Mouse (Mus musculus): ENCODE results near the gene Vmp1.

The Vmp1 gene

GRCm38 (mm10) chr11:86683395-86684125 lies at the start of gene Vmp1, which contains the start of gene Ptrh2:
Gene Vmp1 (minus strand): TSS chr11:86683836.
Gene Ptrh2 (plus strand): TSS chr11:86683985.
- in situ Hi-C loops (cut with MboI, MseI): no loop called here

GRCm38 (mm10) chr11:86731443-86731842 lies 47.8 kb upstream of the Vmp1 start:
- in situ Hi-C loops (cut with MboI, MseI): no loop called here

GRCm38 (mm10) chr11:86725607-86726006 lies 42.0 kb upstream of the Vmp1 start:
- in situ Hi-C loops (cut with MboI, MseI): no loop called here

DNA sequence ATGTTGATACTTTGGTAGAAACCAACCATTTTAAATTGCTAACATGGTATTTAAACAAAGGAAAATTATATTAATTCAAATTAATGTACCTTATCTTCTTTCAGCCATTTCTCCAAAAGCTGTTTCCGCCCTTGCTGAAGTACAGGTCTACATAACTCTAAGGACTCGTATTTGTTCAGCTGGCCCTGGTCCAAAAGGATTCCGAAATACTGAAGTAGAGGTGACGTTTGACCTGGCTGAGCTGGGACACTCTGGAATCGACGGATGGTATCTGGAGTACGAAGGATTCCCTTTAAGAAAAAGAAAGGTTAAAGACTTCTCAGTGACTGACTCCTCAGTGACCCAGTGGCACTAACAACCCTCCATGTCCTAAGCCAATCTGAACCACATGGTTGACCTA lies 41.3 kb upstream of the Vmp1 start:
- in situ Hi-C loops (cut with MboI, MseI): no loop called here

DNA sequence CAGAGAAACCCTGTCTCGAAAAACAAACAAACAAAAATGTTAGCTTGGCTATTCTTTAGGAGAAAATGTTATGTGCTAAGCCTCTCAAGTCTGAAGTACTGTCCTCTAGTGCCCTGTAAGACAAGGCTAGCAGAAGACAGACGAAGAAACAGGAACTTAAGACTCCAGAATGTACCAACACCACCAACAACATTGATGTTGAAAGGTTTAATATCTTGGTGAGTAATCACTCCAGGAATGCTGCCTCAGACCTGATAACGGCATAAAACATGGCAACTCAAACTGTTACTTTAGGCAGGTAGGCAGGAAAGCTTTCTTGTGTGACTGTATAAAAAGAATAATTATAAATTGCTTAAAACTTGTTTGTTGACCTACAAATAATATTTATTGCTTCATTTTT lies 40.4 kb upstream of the Vmp1 start:
- in situ Hi-C loops (cut with MboI, MseI): no loop called here

GRCm38 (mm10) chr11:86719390-86719789 lies 35.8 kb upstream of the Vmp1 start:
- in situ Hi-C loops (cut with MboI, MseI): loop anchor here (10.0 kb wide), 1 partner anchor 365 kb away; the partner anchor contains the start of gene Smg8

DNA sequence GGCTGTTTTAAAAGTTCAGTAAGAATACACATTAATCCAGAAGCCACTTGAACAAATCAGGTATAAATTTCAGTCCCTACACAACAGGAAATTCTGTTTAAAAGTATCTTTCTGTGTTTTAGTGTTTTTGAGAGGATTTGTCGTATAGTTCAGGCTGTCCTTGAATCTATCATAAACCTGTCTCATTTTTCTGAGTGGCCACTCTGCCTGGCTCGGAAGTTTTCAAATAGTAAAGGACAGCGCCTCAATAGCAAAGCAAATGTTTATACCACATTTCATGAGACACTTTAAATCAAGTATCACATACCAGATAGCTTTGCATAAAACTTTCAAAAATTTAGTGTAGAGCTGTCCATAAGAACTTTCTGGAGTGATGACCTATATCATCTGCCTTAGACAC lies 34.7 kb upstream of the Vmp1 start:
- in situ Hi-C loops (cut with MboI, MseI): loop anchor here (10.0 kb wide), 1 partner anchor 366 kb away; the partner anchor contains the start of gene Smg8

DNA sequence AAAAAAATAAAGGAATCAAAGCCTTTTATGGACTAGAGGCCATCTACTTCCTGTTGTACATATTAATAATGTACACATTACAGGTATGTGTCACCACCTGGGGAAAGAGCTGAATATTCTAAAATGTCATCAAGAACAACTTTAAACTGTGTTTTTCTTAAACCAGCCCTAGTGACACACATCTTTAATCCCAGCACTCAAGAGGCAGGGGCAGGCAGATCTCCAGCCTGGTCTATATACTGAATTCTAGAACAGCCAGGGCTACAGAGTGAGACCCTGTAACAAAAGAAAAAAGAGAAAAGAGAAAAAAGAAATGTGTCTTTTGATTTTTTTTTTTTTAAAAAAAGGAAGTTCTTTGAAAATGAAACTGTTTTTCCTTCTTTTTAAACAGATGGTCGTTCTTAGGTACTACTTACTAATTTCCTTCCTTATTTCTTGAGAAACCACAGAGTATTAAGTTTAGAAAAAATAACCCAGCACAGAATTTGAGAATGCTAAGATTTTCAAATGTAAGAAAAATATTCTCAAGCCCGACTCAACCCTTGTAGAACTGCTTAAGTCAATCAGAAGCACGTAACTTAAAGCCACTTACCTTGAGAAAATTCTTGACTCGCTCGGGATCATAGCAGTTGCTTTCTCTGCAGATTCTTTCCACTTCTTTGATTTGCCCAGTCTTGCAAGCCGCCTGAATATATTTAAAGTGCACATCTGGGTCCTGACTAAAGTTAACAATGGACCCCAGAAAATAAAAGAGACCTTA lies 33.9 kb upstream of the Vmp1 start:
- in situ Hi-C loops (cut with MboI, MseI): loop anchor here (10.0 kb wide), 1 partner anchor 367 kb away; the partner anchor contains the start of gene Smg8

DNA sequence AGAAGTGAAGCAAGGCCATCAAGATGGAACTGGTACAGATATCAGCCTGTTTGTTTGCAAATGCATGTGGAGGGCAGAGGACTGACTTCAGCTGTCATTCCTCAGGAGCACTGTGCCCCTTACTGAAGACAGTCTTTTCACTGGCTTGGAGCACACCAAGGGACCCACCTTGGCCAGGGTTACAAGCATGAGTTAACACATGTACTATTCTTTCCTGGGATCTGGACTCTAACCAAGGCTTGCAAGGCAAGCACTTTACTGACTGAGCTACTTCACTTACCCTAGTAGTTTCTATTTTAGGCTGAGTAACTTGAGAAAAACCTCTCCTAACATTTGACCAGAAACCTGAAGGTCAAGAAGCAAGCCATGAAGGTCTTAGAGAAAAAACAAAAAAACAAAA lies 31.0 kb upstream of the Vmp1 start:
- in situ Hi-C loops (cut with MboI, MseI): loop anchor here (10.0 kb wide), 1 partner anchor 370 kb away; the partner anchor contains the start of gene Smg8

- in situ Hi-C loops (cut with MboI, MseI): no loop called here
Measured at GRCm38 (mm10) chr11:86701151-86701550, 17.5 kb upstream of the Vmp1 start.

DNA sequence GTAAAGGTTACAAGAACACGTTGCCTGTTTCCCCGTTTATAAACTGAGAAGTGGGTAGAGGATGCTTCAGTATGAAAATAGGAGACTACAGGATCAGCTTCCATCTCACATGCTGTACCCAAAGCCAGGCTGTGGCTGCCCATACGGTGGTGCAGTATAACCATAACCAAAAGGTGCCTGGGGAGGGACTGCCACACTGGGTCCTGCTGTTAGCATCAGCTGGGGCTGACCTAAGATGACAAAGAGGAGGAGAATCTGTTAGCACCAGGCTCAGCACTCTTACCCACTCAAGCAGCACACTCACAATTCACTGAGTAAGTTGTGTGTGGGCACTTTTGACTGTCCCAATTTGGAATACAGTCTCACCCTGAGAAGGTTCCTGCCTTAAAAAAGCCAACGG lies 11.8 kb upstream of the Vmp1 start:
- in situ Hi-C loops (cut with MboI, MseI): no loop called here

DNA sequence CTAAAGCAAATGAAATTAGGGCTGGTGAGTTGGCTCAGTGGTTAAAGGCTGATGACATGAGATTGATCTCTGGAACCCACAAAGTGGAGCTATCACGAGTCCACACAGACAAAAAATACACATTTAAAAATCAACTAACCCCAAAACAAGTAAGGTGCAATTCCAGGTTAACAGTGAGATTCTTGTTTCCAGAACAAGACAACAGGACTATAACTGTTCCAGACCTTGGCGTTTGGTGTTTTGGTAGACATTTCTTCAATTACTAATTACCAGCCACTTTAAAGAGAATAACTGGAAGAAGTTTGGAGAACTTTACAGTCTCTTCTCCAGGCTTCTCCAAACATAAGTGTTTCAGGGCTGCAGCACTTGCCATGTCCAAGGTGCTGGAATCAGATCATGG lies 8.9 kb upstream of the Vmp1 start:
- in situ Hi-C loops (cut with MboI, MseI): no loop called here

DNA sequence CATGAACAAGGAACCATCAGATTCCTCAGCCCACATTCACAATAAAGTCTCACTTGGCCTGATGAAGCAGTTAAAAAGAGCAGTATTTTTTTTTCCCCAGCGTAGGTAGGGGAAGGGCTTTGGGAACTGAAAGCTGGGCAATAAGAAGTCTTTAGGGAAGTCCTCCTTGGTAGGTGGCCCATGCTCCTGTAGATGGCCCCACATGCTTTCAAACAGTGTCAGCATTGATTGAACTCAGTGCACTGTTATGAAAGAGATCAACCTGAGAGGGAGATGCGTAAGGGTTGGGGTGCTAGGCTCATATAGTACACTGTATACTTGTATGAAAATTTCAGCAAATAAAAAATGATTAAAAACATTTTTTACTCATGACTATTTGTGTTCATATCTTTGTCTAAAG lies 8.3 kb upstream of the Vmp1 start:
- in situ Hi-C loops (cut with MboI, MseI): no loop called here

GRCm38 (mm10) chr11:86691482-86691881 lies 7.8 kb upstream of the Vmp1 start:
- in situ Hi-C loops (cut with MboI, MseI): no loop called here

DNA sequence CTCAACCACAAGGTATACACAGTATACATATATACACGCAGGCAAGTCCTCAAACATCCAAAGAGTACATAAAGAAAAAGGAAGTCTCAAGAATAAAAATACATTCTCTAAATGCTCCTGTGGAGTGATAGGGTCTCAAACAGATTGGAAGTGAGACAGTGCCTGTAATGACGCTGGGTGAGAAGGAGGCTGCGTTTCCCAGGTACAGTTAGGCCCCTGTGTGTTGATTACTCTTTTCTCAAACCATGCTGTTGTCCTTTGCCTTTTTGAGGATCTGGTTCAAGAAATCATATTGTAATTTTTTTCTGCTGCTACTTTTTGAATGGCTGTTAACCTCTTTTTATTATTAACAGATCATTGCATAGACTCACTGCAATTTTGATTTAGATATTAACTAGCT lies 6.7 kb upstream of the Vmp1 start:
- in situ Hi-C loops (cut with MboI, MseI): no loop called here

- in situ Hi-C loops (cut with MboI, MseI): no loop called here
Measured at GRCm38 (mm10) chr11:86685366-86685765, 1.7 kb upstream of the Vmp1 start.

GRCm38 (mm10) chr11:86684126-86685012 lies 733 bp upstream of the Vmp1 start:
- in situ Hi-C loops (cut with MboI, MseI): no loop called here

DNA sequence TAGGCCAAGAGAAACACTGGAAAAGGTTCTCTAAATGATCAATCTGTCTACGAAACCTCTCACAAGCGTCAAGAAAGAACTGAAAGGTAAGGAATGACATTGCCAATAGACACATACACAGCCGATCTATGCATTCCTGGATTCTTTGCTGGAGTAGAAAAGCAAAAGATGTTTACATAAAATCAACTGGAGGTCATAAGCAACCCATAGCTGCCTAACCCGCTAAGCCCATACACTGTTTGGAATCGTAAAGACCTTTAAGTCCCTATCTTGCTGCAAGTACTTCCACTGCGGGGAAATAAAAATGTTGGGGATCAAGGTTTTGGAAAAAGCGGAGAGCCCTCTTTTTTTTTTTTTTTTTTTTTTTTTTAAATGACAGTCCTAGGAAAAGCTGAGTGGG lies 775 bp downstream of the Vmp1 start:
- in situ Hi-C loops (cut with MboI, MseI): no loop called here

- in situ Hi-C loops (cut with MboI, MseI): no loop called here
Measured at GRCm38 (mm10) chr11:86681423-86681822, 2.2 kb downstream of the Vmp1 start.

GRCm38 (mm10) chr11:86680729-86681128 lies 2.9 kb downstream of the Vmp1 start:
- in situ Hi-C loops (cut with MboI, MseI): no loop called here

- in situ Hi-C loops (cut with MboI, MseI): no loop called here
Measured at GRCm38 (mm10) chr11:86678957-86679356, 4.7 kb downstream of the Vmp1 start.

DNA sequence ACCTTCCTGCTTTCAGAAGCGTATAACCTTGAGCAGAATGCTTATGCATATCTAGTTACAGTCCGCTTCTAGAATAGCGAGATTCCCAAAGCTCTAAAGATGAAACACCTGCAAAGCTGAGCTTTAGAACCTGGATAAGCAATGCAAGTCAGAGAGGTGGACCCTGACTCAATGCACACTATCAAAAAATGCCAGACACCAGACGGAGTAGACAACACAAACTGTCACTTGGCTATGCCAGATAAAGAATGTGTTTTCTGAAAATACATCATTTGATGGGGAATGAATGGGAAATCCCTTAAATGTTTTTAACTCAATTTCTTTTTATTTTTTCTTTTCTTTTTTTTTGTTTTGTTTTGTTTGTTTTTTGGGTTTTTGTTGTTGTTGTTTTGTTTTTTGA lies 8.1 kb downstream of the Vmp1 start:
- in situ Hi-C loops (cut with MboI, MseI): no loop called here

Data from regulatory T cell (primary cell).